Mouse (Mus musculus) heart, embryonic 13.5 days (tissue): ENCODE measurements at regions not wholly inside any gene's neighbourhood (a gene's known extent, or its start where the extent isn't known, plus 50 kb on each side); places are given as distances from the start of the nearest gene placed in this dataset.
A peak's percentile ranks its signal among the peaks of the same experiment; 100 is the strongest.

Experiments used
- ATAC-seq: fragments of 200-750 bp; cut with Nextera tagmentation; 2 replicates; pipeline ENCODE4 v1.8.0; 2017; ENCODE audit warnings: moderate TSS enrichment; ENCODE audit not compliant: insufficient number of reproducible peaks, low FRiP score, low TSS enrichment; ENCODE audit errors: extremely low read depth
- H3K27ac ChIP-seq: fragments of 300-500 bp; sonication (generic); replicated peaks from 2 replicates; pipeline ENCODE4 v1.5.1; 2015; ENCODE audit warnings: moderate library complexity, mild to moderate bottlenecking, inconsistent platforms
- H3K27me3 ChIP-seq: fragments of 300-500 bp; sonication (generic); replicated peaks from 2 replicates; pipeline ENCODE4 v1.6.1; 2015; ENCODE audit warnings: mild to moderate bottlenecking, inconsistent platforms
- H3K36me3 ChIP-seq: fragments of 300-500 bp; sonication (generic); 2 replicates; pipeline ENCODE4 v1.6.1; 2015; ENCODE audit warnings: mild to moderate bottlenecking, inconsistent platforms
- H3K4me1 ChIP-seq: fragments of 300-500 bp; sonication (generic); 2 replicates; pipeline ENCODE4 v1.6.1; 2015; ENCODE audit warnings: inconsistent platforms
- H3K4me2 ChIP-seq: fragments of 300-500 bp; sonication (generic); 2 replicates; pipeline ENCODE4 v1.6.1; 2015; ENCODE audit warnings: inconsistent platforms, mild to moderate bottlenecking, moderate library complexity
- H3K4me3 ChIP-seq: fragments of 300-500 bp; sonication (generic); 2 replicates; pipeline ENCODE4 v1.5.1; 2015; ENCODE audit warnings: moderate library complexity, mild to moderate bottlenecking, inconsistent platforms
- H3K9ac ChIP-seq: fragments of 300-500 bp; sonication (generic); 2 replicates; pipeline ENCODE4 v1.6.1; 2015; ENCODE audit warnings: inconsistent platforms, mild to moderate bottlenecking, moderate library complexity
- H3K9me3 ChIP-seq: fragments of 300-500 bp; sonication (generic); 2 replicates; pipeline ENCODE4 v1.6.1; 2016; ENCODE audit warnings: inconsistent platforms
- WGBS: fragments of 180-500 bp; shearing (Covaris S2); methylation state at CpG from one replicate; pipeline ENCODE4 v1.1.7; 2015; ENCODE audit warnings: mixed read lengths; 5-methylcytosine and 5-hydroxymethylcytosine counted together

DNA sequence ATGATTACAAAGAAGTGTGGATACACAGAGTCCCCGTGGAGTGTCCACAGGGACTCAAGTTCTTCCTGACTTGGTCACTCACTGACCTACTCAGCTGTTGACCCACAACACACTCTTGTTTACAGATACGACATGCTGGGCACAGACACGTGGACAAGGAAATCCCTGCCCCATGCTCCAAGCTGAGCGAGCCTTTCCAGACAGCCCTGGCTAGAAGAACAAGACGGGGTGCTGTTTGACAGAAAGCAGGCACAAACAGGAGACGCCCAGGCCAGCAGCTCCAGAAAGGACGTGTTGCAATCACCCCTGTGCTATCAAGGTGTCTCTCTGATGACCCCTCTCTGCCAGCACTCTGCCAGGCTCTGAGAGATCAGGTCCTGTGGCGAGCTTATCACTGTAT, 112.6 kb upstream of the Gm14444 start:
- WGBS, result 12% methylated on average over 8 of the region's 8 CpGs
- no peak; the same call in 1 of the 2 replicates for ATAC-seq
- Histone ChIP-seq H3K4me3 (no peak overlapping the region), H3K4me2 (0 out of 2 replicates have a peak overlapping the region, but pooled peaks have one; percentile 1), H3K4me1 (peaks cover 10% of the 10 kb centered on the region), H3K9ac (no peak overlapping the region), H3K9me3 (no peaks in the 10 kb centered on the region), H3K36me3 (no peaks in the 10 kb centered on the region), H3K27me3 (no peaks in the 10 kb centered on the region), H3K27ac (no peak overlapping the region)

GRCm38 (mm10) chr2:174899940-174900670, 109.9 kb upstream of the Gm14444 start:
- Histone ChIP-seq H3K27me3 (no peaks in the 10 kb centered on the region), H3K4me2 (no peak overlapping the region), H3K4me1 (peaks cover 10% of the 10 kb centered on the region), H3K27ac (no peak overlapping the region), H3K9ac (no peak overlapping the region), H3K9me3 (no peaks in the 10 kb centered on the region), H3K4me3 (no peak overlapping the region), H3K36me3 (no peaks in the 10 kb centered on the region)
- 69% methylated on average over 5 of the region's 5 CpGs for WGBS
- ATAC-seq, result no peak

DNA sequence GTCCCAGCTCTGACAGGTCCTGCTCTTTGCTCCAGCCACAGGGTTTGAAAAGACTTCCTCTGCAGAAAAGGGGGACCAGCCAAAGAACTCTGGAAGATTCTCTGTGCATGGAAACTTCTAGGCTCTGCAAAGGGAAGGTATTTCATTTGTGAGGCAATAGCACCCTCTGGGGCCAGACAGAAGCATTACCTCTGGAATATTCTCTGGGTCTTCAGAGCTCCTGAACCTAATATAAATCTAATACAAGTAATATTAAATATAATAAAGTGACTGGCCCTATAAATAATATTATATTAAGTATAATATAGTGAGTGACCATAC, 109.4 kb upstream of the Gm14444 start:
- no peak for ATAC-seq
- Histone ChIP-seq H3K4me2 (no peak overlapping the region), H3K27ac (no peak overlapping the region), H3K9me3 (no peaks in the 10 kb centered on the region), H3K4me1 (peaks cover 10% of the 10 kb centered on the region), H3K36me3 (no peaks in the 10 kb centered on the region), H3K27me3 (no peaks in the 10 kb centered on the region), H3K9ac (no peak overlapping the region), H3K4me3 (no peak overlapping the region)

DNA sequence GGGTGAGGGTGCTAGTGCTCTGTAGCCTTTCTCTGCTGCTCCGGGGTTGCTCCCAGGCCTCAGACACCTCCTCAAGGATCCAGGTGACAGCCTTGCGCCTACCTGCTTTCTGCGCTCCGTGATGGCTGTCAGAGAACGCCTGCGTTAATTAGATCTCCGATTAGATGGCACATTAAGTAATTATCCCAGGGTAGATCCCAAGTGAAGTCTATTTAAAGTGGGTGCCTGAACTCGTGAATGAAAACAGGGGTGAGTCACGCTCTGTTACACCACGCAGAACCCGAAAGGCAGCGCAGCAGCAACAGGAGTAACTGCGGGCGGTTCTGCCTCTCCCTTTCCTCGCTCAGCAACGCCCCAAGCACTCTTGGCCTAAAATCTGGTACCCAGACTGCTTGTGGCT, 108.2 kb upstream of the Gm14444 start:
- H3K27ac ChIP-seq, result no peak overlapping the region
- H3K9ac ChIP-seq, result no peak overlapping the region
- H3K4me3 ChIP-seq, result no peak overlapping the region
- no peak overlapping the region for H3K4me2 ChIP-seq
- no peaks in the 10 kb centered on the region for H3K27me3 ChIP-seq
- H3K9me3 ChIP-seq, result no peaks in the 10 kb centered on the region
- ATAC-seq, result no peak
- H3K36me3 ChIP-seq, result no peaks in the 10 kb centered on the region
- WGBS, result 73% methylated on average over 16 of the region's 16 CpGs
- H3K4me1 ChIP-seq, result peaks cover 10% of the 10 kb centered on the region

- no peak overlapping the region for H3K4me3 ChIP-seq
- H3K36me3 ChIP-seq, result no peaks in the 10 kb centered on the region
- no peak for ATAC-seq
- WGBS, result 70% methylated on average over 7 of the region's 7 CpGs
- H3K9ac ChIP-seq, result no peak overlapping the region
- H3K4me2 ChIP-seq, result no peak overlapping the region
- no peaks in the 10 kb centered on the region for H3K27me3 ChIP-seq
- no peaks in the 10 kb centered on the region for H3K4me1 ChIP-seq
- H3K9me3 ChIP-seq, result no peaks in the 10 kb centered on the region
- no peak overlapping the region for H3K27ac ChIP-seq
Measured at GRCm38 (mm10) chr2:174903627-174904026, 106.4 kb upstream of the Gm14444 start.

GRCm38 (mm10) chr2:174905865-174906639, 104.0 kb upstream of the Gm14444 start:
- H3K4me1 ChIP-seq, result no peaks in the 10 kb centered on the region
- no peak overlapping the region for H3K4me3 ChIP-seq
- H3K27me3 ChIP-seq, result no peaks in the 10 kb centered on the region
- ATAC-seq, result no peak; the same call in 1 of the 2 replicates
- WGBS, result 34% methylated on average over 6 of the region's 6 CpGs
- no peak overlapping the region for H3K4me2 ChIP-seq
- H3K36me3 ChIP-seq, result no peaks in the 10 kb centered on the region
- H3K9ac ChIP-seq, result no peak overlapping the region
- H3K27ac ChIP-seq, result no peak overlapping the region
- no peaks in the 10 kb centered on the region for H3K9me3 ChIP-seq

DNA sequence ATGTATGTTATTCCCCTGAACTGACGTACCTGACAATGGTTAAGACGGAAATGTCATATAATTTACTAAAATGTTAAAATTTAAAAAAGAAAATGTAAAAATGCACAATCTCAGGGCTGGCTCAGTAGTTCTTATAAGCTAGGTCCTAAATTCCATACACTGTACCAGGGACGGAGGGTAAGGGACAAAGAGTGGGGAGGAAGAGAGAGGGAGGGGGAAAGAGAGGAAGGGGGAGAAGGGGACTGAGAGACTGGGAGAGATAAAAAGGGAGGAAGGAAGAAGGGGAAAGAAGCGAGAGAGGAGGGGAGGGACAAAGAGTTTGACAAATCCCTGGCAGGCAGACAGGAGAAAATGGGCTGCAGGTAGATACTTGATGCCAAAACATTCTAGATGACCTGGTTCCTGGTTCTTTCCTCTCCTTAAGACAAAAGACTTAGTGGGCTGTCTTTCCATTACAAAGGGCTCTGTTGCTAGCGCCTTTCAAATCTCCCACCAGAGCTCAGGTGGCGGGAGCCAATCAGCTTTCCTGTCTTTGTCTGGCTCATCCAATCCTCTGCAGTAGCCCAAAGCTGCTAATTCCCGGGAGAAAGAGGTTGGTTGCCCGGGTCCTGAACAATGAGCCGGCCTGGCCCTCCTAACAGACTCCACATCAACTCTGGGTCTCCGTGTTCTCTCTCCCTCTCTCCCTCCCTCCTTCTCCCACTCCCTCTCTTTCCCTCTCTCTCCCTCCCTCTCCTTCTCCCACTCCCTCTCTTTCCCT, 92.7 kb upstream of the Gm14444 start:
- no peaks in the 10 kb centered on the region for H3K9me3 ChIP-seq
- WGBS, result 17% methylated on average over 10 of the region's 10 CpGs
- no peaks in the 10 kb centered on the region for H3K36me3 ChIP-seq
- H3K9ac ChIP-seq, result peak overlapping the region; percentile 61
- no peak overlapping the region for H3K27ac ChIP-seq
- ATAC-seq, result no peak
- peak overlapping the region; percentile 54 for H3K4me2 ChIP-seq
- H3K4me1 ChIP-seq, result peaks cover 7% of the 10 kb centered on the region; the same call in 1 of the 2 replicates
- H3K27me3 ChIP-seq, result no peaks in the 10 kb centered on the region
- H3K4me3 ChIP-seq, result peak overlapping the region; percentile 22

GRCm38 (mm10) chr2:174917975-174918374, 92.1 kb upstream of the Gm14444 start:
- 27% methylated on average over 5 of the region's 5 CpGs for WGBS
- peak overlapping the region; percentile 54; the same call in 1 of the 2 replicates for H3K4me2 ChIP-seq
- H3K27ac ChIP-seq, result no peak overlapping the region
- no peaks in the 10 kb centered on the region for H3K9me3 ChIP-seq
- H3K4me3 ChIP-seq, result no peak overlapping the region
- no peaks in the 10 kb centered on the region for H3K27me3 ChIP-seq
- no peak overlapping the region; the same call in 1 of the 2 replicates for H3K9ac ChIP-seq
- no peak for ATAC-seq
- no peaks in the 10 kb centered on the region for H3K36me3 ChIP-seq
- H3K4me1 ChIP-seq, result peaks cover 7% of the 10 kb centered on the region; the same call in 1 of the 2 replicates

DNA sequence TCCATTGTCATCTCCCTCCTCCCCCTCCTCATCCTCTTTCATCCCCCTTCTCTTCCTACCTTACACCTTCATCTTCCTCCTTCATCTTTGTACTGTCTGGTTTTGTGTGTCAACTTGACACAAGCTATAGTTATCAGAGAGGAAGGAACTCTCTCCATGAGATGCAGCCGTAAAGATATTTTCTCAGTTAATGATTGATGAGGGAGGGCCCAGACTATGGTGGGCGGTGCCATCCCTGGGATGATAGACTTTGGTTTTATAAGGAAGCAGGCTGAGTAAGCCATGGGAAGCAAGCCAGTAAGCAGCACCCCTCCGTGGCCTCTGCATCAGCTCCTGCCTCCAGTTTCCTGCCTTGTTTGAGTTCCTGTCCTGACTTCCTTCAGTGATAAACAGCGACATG, 87.8 kb upstream of the Gm14444 start:
- peaks cover 6% of the 10 kb centered on the region; the same call in 1 of the 2 replicates for H3K4me1 ChIP-seq
- ATAC-seq, result no peak
- H3K4me3 ChIP-seq, result no peak overlapping the region
- WGBS, result 51% methylated on average over 4 of the region's 4 CpGs
- no peak overlapping the region for H3K4me2 ChIP-seq
- H3K9me3 ChIP-seq, result no peaks in the 10 kb centered on the region
- no peak overlapping the region for H3K9ac ChIP-seq
- no peaks in the 10 kb centered on the region for H3K27me3 ChIP-seq
- no peaks in the 10 kb centered on the region for H3K36me3 ChIP-seq
- H3K27ac ChIP-seq, result no peak overlapping the region

DNA sequence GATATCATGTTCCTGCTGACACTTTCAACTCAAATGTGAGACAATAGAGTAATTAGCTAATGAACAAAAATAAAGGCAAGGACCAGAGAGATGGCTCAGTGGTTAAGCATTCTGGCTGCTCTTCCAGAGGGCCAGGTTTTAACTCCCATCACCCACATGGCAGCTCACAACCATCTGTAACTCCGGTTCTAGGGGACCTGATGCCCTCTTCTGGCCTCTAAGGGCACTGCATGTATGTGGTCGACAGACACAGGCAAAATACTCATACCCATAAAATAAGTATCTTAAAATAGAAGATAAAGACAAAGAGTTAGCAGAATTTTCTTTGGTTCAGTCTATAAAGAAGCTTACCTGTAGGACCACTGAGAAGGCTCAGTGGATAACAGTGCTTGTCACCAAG, 80.3 kb upstream of the Gm14444 start:
- H3K9ac ChIP-seq, result no peak overlapping the region
- no peak overlapping the region for H3K27ac ChIP-seq
- 62% methylated on average over 2 of the region's 2 CpGs for WGBS
- no peak overlapping the region for H3K4me3 ChIP-seq
- no peaks in the 10 kb centered on the region for H3K36me3 ChIP-seq
- H3K27me3 ChIP-seq, result no peaks in the 10 kb centered on the region
- no peak for ATAC-seq
- no peaks in the 10 kb centered on the region for H3K9me3 ChIP-seq
- H3K4me1 ChIP-seq, result no peaks in the 10 kb centered on the region
- no peak overlapping the region for H3K4me2 ChIP-seq
